Mouse (Mus musculus) layer of hippocampus, adult 9-11 months (tissue): ENCODE results near the gene Clta.
A peak's percentile ranks its signal among the peaks of the same experiment; 100 is the strongest.

ENCODE experiments used
- DNase-seq: peaks from one replicate; pipeline ENCODE4 v3.0.0; 2022

Clta gene

DNA sequence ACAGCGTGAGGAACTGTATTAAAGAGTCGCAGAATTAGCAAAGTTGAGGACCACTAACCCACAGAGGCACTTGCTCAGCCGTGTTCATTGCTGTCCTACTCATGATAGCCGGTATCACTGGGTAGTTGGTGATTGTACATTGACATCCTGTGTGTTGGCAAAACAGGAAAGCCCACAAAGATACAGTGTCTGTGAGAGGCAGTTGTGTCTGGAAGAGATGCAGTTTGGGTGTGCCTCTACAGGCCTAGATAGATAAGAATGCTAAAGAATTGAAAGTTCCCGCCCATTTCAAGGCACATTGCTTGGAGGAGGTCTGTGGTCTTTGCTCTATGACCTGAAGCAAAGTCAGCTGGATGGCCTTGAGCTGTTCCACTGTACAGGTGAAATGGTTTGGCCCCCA is at the start of gene Clta:
TSS of gene Clta (plus strand) at position 327 of the 400 bp plus-strand sequence.
- DNase-seq, result no peak

DNA sequence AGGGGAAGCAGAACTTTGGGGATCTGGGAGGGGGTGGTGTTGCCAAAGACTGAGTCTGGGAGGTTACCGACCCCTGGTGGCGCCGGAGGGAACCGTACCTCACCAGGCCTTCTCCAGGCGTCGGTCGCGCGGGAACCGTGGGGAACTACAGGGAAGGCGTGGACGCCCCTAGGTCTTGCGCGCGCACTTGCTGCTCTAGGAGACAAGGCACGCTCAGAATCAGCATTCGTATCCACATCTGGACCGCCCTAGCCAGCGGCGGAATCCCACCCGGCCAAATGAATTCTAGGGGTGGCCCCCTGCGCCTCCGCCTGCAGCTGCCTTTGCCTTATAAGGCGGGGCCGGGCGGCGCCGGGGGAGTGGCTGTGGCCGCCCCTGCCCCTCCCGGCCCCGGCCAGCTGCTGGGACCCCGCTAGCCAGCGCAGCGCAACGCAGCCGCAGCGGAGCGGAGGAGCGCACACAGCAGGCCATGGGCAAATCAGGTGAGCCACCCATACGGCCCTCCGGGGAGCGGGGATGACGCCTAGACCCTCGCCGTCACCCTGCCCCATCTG is 46.9 kb upstream of the Clta start, which contains the start of gene Glipr2:
TSS of gene Glipr2 (plus strand) at position 110 of the 554 bp plus-strand sequence.
- peak; percentile 54 for DNase-seq

DNA sequence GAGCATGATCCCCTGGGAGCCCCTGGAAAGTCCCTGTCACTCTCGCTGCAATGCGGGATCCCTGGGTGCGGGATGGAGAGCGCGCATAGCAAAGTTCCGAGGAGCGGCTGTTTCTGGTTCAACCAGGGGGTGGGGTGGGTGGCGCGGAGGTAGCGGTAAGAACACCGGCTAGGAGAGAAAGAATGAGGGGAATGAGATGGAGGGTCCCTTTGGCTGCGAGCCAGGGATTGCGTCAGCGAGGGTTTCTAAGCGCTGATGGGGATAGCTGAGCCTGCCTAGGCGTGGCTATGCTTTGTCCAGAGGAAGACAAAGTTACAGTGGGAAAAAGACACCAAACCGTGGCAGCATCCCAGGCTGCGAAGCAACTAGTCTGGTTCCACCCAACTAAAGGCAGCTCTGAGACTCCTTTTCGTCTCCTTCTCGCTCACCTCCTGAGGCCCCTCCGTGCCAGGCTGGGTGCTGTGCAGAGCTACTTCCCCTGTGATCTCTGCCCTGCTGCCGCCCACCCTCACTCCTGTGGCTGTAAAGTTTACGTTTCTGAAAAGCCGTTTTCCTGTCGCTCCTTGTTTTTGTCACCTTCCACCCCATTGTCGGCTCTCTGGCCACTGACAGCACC is 46.3 kb upstream of the Clta start:
- no peak for DNase-seq

DNA sequence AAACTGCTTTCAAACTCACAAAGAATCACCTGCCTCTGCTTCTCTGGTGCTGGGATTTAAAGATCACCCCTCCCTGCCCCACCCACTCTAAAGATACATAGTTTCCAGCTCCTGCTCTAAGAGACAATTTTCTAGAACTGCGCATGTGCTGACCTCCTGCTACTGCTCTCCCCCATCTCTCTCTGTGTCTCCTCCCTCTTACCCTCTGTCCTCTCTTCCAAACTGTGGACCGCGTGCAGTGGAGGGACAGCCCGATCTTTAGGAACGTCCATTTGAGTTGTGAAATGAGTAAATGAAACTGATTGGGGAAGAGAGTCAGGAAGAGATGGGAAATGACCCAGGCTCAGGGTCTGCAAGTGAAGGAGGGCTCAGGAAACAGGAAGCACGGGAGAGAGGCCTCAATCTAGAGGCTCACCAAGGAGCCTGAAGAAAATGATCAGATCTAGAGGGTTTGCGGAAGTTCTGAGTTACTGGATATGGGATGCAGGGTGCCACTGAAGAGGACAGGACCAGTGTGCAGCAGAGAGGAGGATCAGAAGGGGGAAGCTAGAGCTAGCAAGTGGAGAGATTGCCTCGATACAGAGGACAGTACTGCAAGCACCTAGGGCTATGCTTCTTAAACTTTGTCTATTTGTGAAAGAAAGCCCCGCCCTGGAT is 44.6 kb upstream of the Clta start:
- no peak for DNase-seq

DNA sequence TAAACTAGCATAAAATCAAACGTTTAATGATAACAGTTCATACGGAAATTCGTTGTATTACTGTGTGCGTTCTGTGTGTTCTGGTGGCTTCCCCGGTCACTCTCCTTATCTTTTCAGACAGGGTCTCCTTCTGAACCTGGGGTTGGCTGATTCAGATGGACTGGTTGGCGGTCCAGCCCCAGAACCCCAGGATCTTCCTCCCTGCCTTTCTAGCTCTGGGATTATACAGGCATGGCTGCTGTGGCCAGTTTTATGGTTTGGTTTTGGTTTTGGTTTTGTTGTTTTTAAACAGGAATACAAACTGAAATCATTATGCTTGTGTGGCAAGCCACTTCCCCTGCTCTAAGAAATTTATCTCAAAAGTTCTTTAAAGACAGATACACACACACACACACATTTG is 44.0 kb upstream of the Clta start:
- DNase-seq, result no peak

DNA sequence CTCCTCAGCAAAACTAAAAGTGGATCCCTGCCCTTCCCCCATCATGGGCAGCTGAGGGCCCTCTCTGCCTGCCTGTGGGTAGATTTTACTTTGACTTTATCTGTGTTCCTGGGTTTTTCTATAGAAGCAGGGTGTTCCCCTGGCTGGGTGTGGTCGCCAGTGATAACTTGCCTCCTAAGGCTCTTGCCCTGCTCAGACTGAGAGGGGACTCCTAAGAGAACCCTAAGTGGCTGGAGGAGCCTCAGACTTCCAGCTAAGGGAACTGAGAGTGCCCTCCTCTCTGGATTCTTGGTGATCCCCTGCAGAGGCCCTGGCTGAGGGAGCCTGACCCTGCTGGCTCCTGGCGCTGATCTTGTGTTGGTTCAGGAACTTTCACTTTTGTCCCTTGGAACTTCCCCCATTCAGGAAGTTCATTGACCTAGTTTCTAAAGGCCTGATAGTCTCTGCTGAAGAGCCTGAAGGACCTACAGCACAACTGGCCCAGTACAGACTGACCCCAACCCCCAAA is 39.9 kb upstream of the Clta start:
- DNase-seq, result no peak

DNA sequence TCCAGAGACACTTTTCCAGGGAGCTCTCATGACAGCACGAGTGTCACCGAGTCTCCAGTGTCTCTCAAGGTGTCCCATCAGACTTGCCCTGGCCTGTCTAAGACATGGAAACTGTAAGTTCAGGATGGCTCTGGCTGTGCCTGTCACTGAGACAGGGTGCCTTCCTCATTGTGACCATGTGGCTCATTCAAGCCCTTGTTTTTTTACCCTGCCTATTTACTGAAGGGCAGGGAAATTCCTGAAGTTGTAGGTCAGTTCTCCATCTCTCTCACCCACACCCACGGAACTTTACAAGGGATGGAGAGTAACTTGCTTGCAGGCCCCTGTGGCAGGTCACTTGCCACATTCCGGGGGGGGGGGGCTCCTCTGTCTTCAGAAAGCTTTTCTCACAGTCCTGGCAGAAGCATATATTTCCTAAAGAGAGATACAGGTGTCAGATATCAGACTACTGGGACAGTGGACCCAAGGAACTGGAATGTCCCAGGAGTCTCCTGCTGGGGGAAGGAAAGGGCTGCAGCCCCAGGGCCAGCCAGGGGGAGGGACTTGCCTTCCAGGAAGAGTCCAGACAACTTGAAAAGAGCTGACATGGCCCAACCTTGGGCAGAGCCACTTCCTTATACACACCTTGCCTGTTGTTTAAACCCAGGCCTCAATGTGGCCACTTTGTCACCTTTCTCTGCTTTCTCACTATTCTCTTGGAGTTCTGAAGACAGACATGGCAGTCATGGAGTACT is 39.1 kb upstream of the Clta start:
- DNase-seq, result no peak

DNA sequence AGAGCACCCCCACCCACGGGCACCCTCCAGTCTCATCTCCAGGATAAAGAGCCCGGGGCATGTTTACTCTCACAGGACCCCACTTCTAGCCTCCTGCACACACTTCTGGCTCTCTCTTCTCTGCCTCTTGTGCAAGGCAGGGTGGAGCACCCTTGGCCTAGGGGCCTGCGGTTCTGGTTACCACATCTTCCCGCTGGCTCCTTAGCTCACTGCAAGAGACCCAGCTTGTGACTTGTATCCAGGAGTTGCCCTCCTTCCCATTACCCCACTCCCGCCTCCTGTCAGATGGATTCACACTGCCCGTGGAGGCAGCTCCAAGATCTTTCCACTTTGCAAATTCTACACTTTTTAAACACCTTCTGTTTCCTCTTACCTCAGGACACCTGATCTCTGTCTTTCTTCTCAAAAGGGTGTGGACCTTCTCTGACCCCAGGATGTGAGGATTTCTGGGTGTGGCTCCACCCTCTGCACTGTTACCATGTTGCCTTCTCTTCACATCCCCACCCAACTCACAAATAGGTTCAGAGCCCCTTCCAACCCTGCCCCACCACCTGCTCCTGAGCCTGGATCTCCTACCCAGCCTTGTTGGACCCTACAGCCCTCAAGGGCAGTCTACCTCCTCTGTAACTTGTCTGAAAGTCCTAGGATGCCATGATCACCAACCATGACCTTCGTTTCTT is 38.3 kb upstream of the Clta start:
- no peak for DNase-seq

DNA sequence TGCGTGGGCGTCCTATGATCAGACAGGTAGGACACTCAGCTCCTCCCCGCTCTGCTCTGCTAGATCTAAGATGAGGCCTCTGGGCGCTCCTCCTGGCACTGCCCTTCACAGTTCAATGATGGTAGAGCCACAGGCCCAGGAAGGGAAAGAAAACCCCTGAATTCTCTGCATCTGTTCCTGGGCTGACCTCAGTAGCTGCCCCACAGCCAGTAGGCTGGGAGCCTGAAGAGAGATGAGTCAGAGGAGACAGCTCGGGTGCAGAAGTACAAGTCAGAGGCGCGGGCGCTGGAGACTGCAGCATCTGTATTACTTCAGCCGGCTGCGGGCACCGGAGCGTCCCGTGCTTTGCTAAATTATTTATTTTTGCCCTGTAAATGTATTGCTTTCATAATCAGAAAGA is 35.6 kb upstream of the Clta start:
- peak; percentile 55 for DNase-seq

DNA sequence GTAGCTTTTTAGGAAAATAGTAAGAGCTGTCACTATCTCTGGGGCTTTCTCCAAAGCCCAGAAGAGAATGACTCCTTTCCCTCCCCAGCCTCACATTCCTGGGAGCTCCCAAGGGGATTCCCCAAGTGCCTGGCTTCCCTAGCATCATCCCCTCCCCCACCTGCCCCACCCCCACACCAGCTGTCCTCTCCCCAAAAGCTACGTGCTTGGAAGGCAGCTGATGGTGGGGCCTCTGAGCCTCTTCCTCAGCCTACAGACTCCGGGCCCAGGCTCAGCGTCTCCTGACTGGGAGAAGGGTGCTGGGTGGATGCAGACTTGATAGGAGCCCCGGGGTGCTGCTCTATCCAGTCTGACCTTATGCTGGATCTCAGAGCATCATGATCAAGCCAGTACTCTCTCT is 34.9 kb upstream of the Clta start:
- DNase-seq, result no peak

DNA sequence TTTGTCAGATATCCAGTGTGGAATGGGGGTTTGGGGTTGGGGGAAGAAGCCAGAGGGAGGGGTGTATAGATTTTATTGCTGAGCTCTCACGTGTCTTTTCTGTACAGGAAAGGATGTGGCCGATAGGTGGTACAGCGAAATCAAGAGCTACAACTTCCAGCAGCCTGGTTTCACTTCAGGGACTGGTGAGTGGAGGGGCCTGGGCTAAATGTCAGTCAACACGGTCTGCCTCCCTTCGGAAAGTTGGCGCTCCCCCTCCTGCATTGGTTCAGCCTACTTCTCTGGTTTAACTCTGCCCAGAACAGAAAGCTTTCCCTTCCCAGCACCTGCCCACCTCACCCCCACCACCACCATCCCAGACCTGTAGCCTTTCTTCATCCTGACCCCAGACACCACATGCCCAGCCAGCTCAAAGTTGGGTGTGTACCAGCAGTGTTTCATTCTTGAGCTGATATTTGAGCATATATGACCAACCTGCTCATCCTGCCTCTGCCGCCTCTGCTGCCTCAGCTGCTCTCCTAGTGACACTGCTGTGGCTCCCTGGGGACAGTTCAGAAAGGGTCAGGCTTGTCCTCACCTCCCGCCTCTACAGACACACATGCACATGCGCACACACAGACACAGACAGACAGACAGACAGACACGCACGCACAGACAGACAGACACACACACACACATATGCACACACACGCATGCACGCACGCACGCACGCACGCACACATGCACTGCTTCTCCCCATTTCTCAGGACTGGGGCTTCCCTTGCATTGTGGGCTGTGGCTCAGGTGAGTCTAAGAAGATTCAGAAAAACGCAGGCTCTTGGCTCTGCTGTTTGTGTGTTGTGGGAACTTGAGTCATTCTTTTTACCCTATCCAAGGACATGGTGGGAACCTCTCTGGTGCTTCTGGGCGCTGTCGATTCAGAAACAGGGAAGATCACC is 33.6 kb upstream of the Clta start:
- no peak for DNase-seq

DNA sequence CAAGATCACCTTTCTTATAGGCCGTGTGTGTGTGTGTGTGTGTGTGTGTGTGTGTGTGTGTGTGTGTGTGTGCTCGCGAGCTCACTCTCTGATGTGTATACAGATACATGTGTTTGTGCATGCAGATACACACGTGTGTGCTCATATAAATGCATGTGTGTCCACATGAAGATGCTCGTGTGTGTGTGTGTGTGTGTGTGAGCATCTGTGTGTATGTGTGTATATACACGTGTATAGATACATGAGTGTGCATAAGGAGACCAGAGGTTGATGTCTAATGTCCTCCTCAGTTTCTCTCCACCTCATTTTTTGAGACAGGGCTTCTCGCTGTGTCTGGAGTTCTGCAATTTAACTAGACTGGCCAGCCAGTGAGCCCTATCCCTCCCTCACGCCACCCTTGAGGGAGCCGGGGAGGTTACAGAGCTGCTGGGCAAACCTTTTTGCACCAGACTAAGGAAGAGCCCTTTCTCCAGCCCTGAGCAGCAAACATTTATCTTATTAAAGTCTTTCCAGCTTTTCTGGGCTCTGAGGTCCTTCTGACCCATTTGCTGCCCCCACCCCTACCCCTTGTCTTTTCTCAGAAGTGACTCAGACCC is 32.6 kb upstream of the Clta start:
- DNase-seq, result no peak

DNA sequence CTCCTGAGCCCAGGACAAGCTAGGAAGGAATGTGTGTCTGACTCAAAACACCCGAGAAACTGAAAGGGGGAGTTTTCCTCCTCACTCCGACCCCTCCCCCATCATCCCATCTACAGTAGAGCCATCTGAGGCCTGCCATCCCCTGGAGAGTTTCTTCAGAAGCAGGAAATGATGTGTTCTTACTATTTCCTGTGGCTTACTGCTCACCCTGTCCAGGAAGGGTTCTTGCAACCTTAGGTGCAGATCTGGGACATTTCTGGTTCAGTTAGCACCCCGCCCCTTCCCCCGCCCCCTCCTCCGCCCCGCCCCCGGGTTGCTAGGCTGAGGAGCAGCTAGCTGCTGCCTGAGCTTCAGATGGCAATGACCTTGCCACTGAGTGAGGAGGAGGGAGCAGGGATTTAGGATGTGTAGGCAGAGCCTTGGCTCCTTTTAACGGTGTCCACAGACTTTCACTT is 32.1 kb upstream of the Clta start:
- DNase-seq, result no peak

DNA sequence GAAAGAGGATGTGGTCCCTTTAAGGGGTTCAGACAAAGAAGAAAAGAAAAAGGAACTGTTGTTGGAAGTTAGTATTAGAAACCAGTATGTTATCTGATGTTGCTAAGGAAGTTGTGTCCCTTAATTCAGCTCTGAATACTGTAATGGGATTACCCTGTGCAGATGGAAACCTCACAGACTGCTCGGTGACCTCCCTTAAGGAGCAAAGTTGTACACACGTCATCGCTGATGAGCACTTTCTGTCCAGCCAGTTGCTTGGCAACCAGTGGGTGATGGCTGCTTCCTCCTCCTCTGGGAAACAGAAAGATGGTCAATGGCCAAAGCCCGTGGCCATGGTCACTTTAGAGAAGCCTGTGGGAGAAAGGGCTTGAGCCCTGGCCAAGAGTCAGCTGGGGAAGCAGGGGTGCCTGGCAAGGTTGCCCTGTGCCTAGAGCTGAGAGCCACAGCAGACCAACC is 30.7 kb upstream of the Clta start:
- DNase-seq, result peak; percentile 75

DNA sequence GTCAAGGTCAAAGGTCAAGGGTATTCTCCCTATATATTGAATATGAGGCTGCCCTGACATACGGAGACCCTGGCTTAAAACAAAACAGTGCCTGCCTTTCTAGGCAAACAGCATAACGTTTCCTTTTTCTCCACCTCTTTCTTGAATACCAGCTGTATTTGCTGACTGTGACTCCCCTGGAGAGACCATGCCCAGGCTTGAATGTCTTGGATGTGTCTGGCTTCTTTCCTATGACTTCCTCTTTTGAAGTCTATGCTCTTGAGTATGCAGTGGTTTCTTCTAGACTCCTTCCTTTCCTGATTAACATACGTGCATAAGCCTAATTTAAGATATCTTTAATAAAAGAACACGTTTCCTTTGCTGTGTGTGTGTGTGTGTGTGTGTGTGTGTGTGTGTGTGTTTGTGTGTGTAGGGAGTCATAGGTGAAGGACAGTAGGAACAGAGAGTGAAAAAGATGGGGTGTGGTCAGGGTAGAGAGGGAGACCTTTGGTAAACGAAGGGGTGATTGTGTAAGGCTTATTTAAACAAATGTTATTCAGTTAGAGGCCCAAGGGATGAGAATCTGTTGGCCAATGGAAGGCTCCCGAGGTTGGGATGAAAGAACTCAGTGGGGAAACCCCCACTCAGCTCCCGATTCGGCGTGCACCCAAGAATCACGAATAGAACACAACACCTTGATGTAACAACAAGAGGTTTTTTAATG is 29.2 kb upstream of the Clta start:
- DNase-seq, result no peak

DNA sequence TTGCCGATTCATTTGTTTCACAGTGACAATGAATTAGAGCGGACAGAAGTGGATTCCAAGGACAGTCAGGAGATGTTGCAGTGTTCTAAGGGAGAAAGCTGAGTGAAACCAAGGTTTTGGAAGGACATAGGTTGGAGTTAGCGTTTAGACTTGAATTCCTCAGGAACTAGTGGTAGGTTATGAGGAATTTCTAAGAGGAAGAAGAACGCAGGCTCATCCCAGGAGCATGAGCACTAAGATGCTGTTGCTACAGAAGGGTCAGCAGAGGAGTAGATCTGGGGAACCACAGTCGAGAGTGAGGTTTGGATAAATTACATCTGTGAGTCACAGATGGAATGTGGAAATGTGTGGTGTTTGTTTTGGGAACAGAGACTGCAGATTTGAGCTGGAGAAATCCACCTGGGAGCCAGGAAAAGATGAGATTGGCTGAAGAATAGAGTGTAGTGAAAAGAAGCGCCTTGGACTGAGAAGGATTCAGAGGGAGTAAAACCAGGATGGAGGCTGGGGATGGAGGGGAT is 28.0 kb upstream of the Clta start:
- no peak for DNase-seq

DNA sequence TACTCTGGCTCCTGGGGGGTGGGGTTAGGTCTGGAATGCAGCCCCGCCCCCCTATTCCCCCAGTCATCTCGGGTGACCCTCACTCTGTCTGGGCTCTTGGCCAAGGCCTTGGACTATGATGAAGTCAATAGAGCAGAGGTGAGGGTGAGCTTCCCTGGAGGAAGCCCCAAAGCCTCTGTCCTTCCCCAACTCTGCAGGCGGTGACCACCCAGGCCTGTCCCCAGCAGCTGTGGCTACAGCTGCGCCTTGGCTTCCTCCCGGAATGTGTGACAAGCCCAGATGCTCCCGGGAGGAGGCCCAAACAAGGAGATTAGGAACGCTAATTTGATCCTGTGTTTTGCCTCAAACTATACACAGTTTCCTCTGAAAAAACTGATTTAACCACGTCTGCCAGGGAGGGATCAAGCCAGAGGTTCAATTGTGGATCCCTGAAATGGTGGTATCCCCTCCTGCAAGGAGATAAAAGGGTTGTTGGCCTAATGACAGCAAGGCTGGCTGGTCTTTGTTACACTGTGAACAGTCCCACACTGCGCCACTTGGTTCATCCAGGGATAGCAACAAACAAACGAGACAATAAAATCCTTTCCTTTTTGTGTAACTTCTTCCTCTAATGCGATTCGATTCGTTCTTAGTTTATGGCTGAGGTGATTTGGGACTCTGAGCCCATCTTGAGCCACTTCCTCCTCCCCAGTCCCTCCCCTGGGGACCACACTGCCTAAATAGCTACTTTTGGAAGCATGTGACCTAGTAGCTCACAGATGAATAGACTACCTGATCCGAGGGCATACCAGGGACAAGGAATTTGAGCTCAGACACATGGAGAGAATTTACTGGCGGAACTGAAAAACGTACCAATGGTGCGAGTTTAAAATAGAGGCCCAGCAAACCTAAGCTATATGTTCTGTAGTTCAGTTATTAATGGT is 25.5 kb upstream of the Clta start:
- DNase-seq, result no peak

DNA sequence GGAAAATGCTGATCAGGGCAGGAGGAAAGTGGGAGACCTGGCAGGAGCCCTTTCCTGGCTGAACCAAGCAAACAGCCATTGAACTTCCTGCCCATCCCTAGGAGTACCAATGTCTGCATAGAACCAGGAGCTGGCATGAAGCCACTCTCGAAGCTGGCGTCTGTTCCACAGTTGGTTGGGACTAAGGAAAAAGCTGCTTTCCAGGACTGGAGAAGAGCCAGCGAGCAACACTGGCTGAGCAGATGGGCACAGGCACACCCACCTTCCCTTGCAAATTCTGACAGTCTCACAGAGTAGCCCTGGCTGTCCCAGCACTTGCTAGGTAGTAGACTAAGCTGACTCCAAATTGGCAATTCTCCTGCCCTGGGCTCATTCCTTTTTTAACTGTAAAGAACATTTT is 24.5 kb upstream of the Clta start:
- DNase-seq, result peak; percentile 90

DNA sequence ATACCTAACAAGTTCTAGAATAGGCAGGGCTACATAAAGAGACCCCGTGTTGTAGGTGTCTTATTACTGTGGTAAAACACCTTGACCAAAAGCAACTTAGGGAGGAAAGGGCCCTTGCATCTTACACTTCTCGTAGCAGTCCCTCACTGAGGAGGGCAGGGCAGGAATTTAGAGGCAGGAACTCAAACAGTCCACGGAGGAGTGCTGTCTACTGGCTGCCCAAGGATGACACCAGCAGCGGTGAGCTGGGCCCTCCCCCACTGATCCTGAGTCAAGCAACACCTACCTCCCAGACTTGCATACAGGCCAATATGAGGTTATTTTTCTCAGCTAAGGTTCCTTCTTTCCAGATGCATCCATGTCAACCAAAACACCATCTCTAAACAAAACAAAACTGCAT is 24.0 kb upstream of the Clta start:
- no peak for DNase-seq
